Mouse (Mus musculus): ENCODE measurements around the gene Eva1a. TPM values are rescaled to one million over a fixed set of nuclear protein-coding genes. Genes with fewer than 3 reads are reported as not detected.

The Eva1a gene
- 1 to 10 TPM; 2.9 to 3.3 TPM for total RNA-seq (2021)
- long read RNA-seq, experiment 1, transcript Eva1a-201 (3 exons, 1,773 nt) = major isoform, 9 of 9 reads
- long read RNA-seq, experiment 1, partial matches to known transcripts = 0 of 9 reads
- long read RNA-seq, experiment 1, other reads (novel, unspliced or antisense) = 0 of 9 reads
- long read RNA-seq, experiment 2, transcript Eva1a-201 (3 exons, 1,773 nt) = major isoform, 5 of 5 reads
- long read RNA-seq, experiment 2, partial matches to known transcripts = 0 of 5 reads
- long read RNA-seq, experiment 2, other reads (novel, unspliced or antisense) = 0 of 5 reads

- DNase-seq (ENCODE audit: low spot score in 2 of 2) = no peak
Observed at GRCm38 (mm10) chr6:82040834-82041487, at the start of gene Eva1a. Gene Eva1a (plus strand): TSS chr6:82041043.

GRCm38 (mm10) chr6:82012392-82012791 is 28.5 kb upstream of the Eva1a start:
- peak in 1 of 2 experiments; percentile 3 for DNase-seq (ENCODE audit: low spot score in 2 of 2)

- no peak for DNase-seq (ENCODE audit: low spot score in 2 of 2)
Observed at GRCm38 (mm10) chr6:82021074-82021473, 19.8 kb upstream of the Eva1a start.

GRCm38 (mm10) chr6:82021494-82021893 is 19.3 kb upstream of the Eva1a start:
- no peak for DNase-seq (ENCODE audit: low spot score in 2 of 2)

GRCm38 (mm10) chr6:82029611-82030510 is 11.0 kb upstream of the Eva1a start:
- peak in 1 of 2 experiments; percentile 33 for DNase-seq (ENCODE audit: low spot score in 2 of 2)

GRCm38 (mm10) chr6:82030511-82030884 is 10.3 kb upstream of the Eva1a start:
- no peak for DNase-seq (ENCODE audit: low spot score in 2 of 2)

GRCm38 (mm10) chr6:82037211-82037610 is 3.6 kb upstream of the Eva1a start:
- DNase-seq (ENCODE audit: low spot score in 2 of 2) = no peak

GRCm38 (mm10) chr6:82039193-82039592 is 1.6 kb upstream of the Eva1a start:
- no peak for DNase-seq (ENCODE audit: low spot score in 2 of 2)

GRCm38 (mm10) chr6:82039968-82040367 is 875 bp upstream of the Eva1a start:
- DNase-seq (ENCODE audit: low spot score in 2 of 2) = no peak

GRCm38 (mm10) chr6:82041488-82042295 is 849 bp downstream of the Eva1a start:
- peak in 1 of 2 experiments; percentile 26 for DNase-seq (ENCODE audit: low spot score in 2 of 2)

GRCm38 (mm10) chr6:82042296-82043125 is 1.7 kb downstream of the Eva1a start:
- no peak for DNase-seq (ENCODE audit: low spot score in 2 of 2)

GRCm38 (mm10) chr6:82043634-82044033 is 2.8 kb downstream of the Eva1a start:
- DNase-seq (ENCODE audit: low spot score in 2 of 2) = no peak

- no peak for DNase-seq (ENCODE audit: low spot score in 2 of 2)
Observed at GRCm38 (mm10) chr6:82044509-82044908, 3.7 kb downstream of the Eva1a start.

GRCm38 (mm10) chr6:82047977-82048376 is 7.1 kb downstream of the Eva1a start:
- no peak for DNase-seq (ENCODE audit: low spot score in 2 of 2)

GRCm38 (mm10) chr6:82050201-82050600 is 9.4 kb downstream of the Eva1a start:
- DNase-seq (ENCODE audit: low spot score in 2 of 2) = no peak

GRCm38 (mm10) chr6:82051569-82051968 is 10.7 kb downstream of the Eva1a start:
- no peak for DNase-seq (ENCODE audit: low spot score in 2 of 2)

- DNase-seq (ENCODE audit: low spot score in 2 of 2) = no peak
Observed at GRCm38 (mm10) chr6:82052047-82052725, 11.3 kb downstream of the Eva1a start.

- DNase-seq (ENCODE audit: low spot score in 2 of 2) = no peak
Observed at GRCm38 (mm10) chr6:82052726-82053118, 11.9 kb downstream of the Eva1a start.

- DNase-seq (ENCODE audit: low spot score in 2 of 2) = no peak
Observed at GRCm38 (mm10) chr6:82054854-82055253, 14.0 kb downstream of the Eva1a start.

All from gastrocnemius, postnatal 4 days (tissue).